Mouse (Mus musculus): ENCODE measurements at regions not wholly inside any gene's neighbourhood (a gene's known extent, or its start where the extent isn't known, plus 50 kb on each side); places are given as distances from the start of the nearest gene placed in this dataset.

GRCm38 (mm10) chr14:68022925-68023324, 1271.2 kb downstream of the Synb start:
- DNase-seq = no peak

GRCm38 (mm10) chr14:68021240-68021639, 1272.9 kb downstream of the Synb start:
- DNase-seq = no peak

GRCm38 (mm10) chr14:68020769-68021168, 1273.3 kb downstream of the Synb start:
- DNase-seq = no peak

- DNase-seq = no peak
Observed at GRCm38 (mm10) chr14:68018686-68019085, 1275.4 kb downstream of the Synb start.

GRCm38 (mm10) chr14:67996790-67997417, 1297.2 kb downstream of the Synb start:
- peak; percentile 18 to 35 for DNase-seq

GRCm38 (mm10) chr14:67993611-67994051, 1300.5 kb downstream of the Synb start:
- no peak for DNase-seq

- DNase-seq = peak; percentile 49 to 78
Observed at GRCm38 (mm10) chr14:67993142-67993541, 1301.0 kb downstream of the Synb start.

- no peak for DNase-seq
Observed at GRCm38 (mm10) chr14:67992088-67992487, 1302.0 kb downstream of the Synb start.

GRCm38 (mm10) chr14:67990271-67990670, 1303.8 kb downstream of the Synb start:
- no peak for DNase-seq
